Mouse (Mus musculus) retina, adult 2 months (tissue): ENCODE measurements around the gene Slc26a6.

Experiments used
- DNase-seq: peaks from one replicate; pipeline ENCODE4 v3.0.0-alpha.2; 2012; ENCODE audit warnings: low read depth, low spot score

Gene Slc26a6

DNA sequence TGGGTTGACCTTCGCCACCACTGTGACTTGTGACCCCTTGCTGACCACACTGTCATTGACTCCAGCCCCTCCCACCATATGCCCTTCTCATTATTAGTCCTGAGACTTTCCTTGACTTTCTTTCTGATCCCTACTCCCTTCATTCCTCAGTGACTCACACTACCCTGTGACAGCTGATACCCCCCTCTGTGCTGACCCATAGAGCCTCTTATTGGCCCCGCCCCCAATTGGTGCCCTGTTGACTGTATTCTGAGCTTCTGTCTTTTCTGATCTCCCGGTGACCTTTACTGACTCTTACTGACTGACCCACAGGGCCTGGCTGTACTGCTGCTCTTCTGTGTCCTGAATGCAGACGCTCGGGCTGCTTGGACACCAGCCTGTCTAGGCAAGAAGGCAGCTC lies 7.7 kb upstream of the Slc26a6 start:
- no peak for DNase-seq

DNA sequence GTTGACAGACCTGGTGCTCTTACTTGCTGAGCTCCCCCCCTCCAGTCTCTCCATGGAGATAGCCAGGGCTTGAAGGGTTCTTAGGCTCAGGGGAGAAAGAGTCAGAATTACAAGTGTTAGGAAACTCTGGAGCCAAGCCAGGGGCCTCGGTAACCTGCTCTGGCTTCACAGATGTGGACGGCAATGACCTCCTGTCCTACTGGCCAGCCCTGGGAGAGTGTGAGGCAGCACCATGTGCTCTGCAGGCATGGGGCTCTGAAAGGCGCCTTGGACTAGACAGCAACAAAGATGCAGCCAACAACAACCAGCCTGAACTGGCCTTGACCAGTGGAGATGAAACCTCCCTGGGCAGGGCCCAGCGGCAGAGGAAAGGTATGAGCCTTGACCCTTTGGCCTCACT lies 5.7 kb upstream of the Slc26a6 start:
- DNase-seq = no peak

GRCm38 (mm10) chr9:108848419-108848818 lies 4.7 kb upstream of the Slc26a6 start:
- no peak for DNase-seq

DNA sequence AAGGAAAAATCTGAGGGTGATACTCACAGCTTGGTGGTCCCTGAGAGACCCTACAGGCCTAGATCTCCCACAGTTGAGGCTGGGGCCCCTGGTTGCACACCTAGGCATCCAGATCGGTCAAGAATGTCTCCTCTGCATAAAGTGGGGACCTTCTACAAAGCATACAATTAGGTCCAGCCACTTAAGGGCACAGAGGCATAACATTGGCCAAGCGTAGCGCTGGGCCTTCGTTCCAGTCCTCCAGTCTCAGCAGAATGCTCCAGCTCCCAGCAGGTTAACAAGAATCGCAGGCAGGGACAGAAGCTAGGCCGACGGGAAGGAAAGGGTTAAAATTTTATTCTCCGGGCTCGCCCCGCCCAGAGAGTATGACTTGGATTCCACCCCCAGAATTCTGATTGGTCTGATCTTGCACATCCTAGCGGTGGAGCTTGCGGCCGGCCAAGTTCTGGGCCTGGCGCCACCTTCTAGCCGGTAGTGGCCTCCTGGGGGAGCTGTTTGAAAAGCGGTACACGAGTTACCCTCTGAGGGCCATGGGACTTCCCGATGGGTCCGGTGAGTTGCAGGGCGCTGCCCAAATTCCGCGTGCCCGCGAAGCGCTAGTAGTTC lies 655 bp downstream of the Slc26a6 start:
- DNase-seq = peak; percentile 74

- DNase-seq = peak; percentile 66
These were observed 1.2 kb downstream of the Slc26a6 start for GRCm38 (mm10) chr9:108854241-108854696.

DNA sequence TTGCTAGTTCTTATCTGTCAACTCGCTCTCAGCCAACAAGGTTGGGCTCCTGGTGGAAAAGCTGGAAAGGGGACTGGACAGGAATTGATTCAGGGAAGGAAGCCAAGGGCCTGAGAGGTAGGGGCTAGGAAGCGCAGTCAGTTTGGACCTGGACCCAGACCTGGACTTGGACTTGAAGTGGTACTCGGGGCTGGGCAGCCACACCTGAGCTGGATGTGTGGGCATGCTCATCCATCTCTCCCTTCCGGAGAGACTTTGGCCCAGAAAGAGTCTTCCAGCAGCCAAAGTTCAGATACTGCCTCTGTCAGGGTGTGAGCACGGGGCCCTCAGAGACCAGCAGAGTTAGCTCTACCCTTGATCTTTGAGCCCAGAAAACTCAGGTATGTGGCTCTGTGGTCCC lies 2.3 kb downstream of the Slc26a6 start:
- DNase-seq = no peak

GRCm38 (mm10) chr9:108858792-108859527 lies 5.9 kb downstream of the Slc26a6 start:
- DNase-seq = no peak

DNA sequence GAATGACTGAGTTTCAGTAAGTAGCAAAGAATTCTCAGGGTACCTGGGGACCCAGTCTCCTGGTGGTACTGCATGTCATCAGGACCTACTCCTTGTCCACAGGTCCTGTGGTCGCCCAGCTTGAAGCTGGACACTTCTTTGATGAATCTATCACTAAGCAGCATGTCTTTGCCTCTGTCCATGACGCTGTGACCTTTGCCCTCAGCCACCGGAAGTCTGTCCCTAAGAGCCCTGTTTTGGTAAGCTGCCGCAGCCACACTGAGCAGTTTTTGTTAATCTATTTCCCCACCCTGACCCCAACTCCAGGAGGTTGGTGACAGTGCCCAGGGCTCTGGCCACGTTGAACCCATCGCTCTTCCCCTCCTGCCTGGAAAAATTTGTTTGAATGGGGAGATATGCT lies 59.2 kb downstream of the Slc26a6 start:
- no peak for DNase-seq

DNA sequence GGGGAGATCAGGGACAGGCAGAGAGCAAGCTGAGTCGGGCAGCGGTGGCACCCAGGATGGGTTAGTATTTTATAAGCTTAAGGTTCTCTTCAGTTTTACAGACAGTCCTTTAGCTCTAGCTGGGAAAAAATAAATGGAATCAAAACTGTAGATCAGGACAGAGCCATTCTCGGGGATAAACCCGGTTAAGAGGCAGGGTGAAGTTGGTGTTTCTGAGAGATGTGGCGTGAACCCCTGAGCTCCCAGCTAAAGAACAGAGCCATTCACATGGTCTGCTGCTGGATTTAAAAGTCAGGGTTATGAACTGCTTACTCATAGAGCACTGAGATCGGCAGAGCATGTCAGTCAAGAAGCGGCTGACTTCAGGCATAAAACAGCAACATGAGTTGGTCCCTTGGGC lies 60.1 kb downstream of the Slc26a6 start:
- no peak for DNase-seq

DNA sequence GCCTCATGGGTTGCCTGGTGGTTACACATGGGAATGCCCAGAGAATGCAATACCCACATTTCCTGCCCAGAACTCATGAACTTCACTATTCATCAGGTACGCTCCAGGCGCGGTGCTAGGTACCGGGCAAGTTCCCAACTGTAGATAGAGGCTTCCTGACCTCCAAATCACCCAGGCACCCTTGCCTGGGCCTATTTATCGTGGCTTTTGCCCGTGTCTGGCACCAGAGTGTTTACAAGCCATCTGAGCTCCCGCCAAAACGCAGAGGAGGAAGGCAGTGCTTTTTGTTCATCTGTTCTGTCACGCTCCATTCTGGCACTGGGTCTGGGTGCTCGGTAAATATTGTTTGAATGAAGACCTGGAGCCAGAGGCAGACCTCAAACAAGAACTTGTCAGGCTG lies 60.5 kb downstream of the Slc26a6 start:
- DNase-seq = no peak

GRCm38 (mm10) chr9:108914491-108914890 lies 61.4 kb downstream of the Slc26a6 start, which contains the start of gene Tmem89:
Gene Tmem89, plus strand, starts transcription at chr9:108914619.
- no peak for DNase-seq

GRCm38 (mm10) chr9:108925897-108926296 lies 72.8 kb downstream of the Slc26a6 start:
- no peak for DNase-seq

- no peak for DNase-seq
These were observed 75.3 kb downstream of the Slc26a6 start for GRCm38 (mm10) chr9:108928424-108928823.

DNA sequence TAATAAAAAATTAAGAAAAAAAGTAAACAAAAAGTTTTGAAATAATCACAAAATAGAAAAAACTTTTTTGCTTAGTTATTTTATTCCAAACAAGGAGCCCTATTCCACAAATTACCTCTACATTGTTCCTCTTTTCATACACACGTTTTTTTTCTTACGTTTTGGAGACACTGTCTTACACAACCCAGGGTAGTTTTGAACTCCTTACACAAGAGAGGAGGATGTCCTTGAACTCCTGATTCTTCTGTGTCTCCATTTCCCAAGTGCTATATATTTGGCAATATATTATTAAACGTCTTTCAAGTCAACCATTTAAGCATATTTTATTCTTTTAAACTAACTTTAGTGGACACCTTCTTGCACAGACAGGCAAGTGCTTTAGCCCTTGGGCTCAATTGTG lies 82.9 kb downstream of the Slc26a6 start:
- DNase-seq = no peak

DNA sequence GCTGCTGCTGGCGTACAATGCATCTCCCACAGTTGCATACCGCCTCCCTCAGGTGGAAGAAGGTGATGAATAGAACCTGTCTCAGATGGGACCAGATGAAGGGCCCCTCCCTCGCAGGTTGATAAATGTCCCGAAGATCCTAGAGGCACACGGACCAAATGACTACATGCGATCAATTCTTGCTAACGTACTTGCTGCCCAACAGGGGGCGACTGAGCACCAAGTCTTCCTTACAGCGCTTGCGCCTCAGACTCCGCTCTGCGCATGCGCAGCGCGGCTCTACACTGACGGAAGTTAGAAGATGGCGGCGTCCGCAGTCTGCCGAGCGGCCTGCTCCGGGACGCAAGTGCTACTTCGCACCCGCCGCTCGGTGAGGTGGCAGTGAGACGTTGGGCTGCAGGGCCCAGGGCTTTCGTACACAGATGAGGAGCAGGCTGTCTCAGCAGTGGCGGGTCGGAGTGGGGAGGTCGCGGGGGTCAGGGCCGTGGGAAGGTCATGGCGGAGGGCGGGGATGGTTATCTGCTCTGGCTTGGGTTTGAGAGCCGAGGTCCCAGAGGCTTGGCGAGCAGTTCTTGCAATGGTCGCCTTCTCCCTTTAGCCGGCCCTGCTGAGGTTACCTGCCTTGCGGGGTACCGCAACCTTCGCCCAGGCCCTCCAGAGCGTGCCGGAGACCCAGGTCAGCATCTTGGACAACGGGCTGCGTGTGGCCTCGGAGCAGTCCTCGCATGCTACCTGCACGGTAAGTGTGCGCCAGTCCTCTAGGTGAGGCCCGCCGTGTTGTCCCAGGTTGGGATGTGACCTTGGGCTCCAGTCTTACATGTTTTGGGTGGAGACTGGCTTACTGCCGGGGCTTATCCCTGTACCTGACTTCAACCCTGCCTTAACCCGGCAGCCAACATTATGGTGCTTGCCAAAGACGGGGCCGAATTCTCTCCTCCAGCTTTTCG lies 83.6 kb downstream of the Slc26a6 start, which contains the start of gene Uqcrc1:
Gene Uqcrc1, plus strand, starts transcription at position 216 of the 947 bp plus-strand sequence.
- peak; percentile 98 for DNase-seq

GRCm38 (mm10) chr9:108945111-108945510 lies 92.0 kb downstream of the Slc26a6 start:
- DNase-seq = no peak

GRCm38 (mm10) chr9:108945608-108946007 lies 92.5 kb downstream of the Slc26a6 start:
- no peak for DNase-seq

- no peak for DNase-seq
These were observed 96.3 kb downstream of the Slc26a6 start for GRCm38 (mm10) chr9:108949231-108949966.

DNA sequence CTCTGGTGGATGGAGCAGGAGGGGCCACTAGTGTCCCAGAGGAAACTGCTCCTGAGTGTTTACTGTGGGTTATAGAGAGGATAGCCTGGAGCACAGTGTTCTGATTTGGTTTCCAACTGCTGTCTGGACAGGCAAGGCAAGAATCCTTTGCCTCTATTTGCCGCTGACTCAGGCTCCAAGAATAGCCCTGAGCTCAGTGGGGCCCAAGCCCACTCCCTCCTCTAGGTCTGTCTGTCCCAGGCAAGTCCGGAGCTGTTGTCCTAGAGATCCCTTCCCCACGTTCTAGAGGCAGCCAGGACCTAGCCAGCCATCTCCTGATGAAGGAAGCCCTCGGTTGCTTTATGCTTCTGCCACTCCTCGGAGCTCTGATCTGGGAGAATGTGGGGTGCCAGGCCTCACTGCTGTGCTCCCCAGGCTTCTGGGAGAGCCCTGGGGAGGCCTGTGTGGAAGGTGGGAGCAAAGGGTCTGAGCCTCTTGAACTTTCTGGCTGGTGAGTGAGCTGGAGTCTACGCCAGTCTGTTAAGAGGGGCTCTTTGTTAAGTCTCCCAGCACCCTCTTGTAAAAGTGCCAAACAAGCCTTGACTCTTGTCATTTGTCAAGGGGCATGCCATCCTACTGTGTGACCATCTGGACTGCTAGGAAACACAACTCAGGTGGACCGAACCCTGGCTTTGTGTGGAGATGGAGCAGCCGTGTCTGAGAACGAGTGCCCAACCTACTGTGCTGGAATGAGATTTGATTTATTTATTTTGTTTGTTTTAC lies 97.1 kb downstream of the Slc26a6 start:
- DNase-seq = no peak

- no peak for DNase-seq
These were observed 100.1 kb downstream of the Slc26a6 start, which contains the start of gene Col7a1 for GRCm38 (mm10) chr9:108953081-108953636. Gene Col7a1, plus strand, starts transcription at chr9:108953586.
